Mouse (Mus musculus): ENCODE results near the gene Dbi.

The Dbi gene

DNA sequence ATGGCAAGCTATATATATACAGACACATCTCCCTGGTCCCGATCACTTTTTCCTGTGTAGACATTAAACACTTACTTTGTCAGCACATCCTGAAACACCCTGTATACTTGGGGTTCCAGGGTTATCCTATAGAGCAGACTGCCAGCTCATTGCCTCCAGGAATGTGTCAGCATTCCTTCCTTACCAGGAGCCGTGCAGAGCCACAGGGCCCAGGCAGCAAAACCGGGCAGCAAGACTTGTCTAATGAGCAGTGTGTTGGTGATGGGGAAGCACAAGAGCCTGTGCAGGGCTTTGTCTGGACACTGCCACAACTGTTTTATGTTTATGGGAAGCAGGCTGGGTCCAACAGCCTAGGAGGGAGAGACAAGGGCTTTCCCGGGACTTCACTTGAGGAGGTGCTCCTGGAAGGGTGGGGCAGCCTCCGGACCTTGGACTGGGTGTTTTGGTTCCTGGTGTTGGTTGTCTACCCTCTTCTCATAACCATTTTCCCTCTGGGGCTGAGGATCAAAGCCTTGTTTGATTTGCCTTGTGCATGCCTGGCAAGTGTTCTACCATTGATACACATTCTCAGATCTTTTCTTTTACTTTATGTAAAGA lies 36.9 kb downstream of the Dbi start:
- DNase-seq (ENCODE audit: low spot score): no peak

DNA sequence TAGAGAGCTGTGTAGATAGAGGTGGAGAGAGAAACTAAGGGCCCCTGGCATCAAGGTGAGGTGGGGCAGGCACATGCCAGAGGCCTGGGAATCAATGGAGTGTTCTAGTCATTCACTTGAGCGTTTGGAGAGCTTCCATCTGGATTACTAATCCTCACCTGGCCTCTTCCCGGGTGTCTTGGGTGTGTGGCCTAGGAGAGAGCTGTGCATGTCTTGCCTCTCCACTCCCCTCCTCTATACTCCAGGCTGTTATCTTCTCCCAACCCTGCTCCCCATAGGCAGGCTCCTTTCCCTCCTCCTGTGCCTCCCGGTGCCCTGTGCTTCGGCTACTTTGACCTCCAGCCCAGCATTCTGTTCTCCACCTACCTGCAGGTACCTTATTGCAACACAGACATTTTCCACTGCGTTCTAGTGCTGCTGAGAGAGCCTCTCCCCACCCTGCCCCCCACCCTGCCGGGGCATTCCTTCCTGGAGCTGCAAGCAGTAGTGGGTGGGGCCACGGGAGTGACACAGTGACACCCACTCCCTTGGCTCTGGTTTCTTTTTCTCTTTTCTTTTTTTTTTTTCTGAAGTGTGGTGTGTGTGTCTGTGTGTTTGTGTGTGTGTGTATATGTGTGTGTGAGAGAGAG lies 37.8 kb downstream of the Dbi start:
- DNase-seq (ENCODE audit: low spot score): no peak

DNA sequence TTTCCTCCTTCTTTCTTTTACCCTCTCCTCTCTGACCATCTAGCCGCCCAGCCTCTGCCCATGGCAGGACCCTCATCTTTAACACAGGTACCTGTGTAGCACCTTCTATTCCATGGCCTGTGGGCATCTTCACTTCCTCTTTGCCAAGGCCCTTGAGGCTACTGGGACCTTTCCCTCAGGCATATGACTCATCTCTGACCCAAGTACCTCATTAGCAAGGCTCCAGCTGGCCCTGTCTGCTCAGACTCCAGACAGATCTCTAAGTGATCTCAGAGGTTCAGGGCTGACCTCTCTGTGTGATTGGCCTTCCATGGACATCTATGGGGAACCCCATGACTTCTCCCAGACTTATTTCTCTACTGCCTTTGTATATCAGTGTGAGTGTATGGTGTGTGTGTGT lies 40.2 kb downstream of the Dbi start:
- no peak for DNase-seq (ENCODE audit: low spot score)

DNA sequence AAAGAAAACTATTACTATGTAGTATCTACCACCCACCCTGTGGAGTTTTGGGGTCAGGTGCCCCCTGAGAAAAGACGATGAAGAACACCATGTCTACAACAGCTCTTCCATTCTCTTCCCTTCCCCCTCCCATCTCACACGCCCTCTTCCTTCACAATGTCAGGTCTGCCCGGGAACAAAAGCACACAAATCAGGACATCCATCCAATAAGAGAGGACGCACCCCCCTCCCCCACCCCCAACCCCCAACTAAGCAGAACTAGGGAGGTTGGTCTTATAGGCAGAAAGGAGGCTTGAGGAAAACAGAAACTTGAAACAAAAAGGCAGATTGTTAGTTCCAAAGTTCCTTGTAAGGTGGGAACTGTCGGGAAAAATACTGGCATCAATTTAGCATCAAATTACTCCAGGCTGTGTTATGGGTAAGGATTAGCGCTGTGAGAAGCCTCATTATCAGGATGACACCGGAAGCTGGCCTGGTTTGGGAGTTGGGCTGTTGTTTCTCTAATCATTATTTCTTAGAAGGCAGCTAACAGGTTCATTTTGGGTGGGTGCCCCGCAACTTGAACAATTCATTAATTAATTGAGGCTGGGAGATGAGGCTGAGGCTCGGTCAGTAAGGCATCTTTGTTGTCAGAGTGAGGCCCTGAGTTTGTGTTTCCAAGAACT lies 43.0 kb downstream of the Dbi start:
- DNase-seq (ENCODE audit: low spot score): no peak

DNA sequence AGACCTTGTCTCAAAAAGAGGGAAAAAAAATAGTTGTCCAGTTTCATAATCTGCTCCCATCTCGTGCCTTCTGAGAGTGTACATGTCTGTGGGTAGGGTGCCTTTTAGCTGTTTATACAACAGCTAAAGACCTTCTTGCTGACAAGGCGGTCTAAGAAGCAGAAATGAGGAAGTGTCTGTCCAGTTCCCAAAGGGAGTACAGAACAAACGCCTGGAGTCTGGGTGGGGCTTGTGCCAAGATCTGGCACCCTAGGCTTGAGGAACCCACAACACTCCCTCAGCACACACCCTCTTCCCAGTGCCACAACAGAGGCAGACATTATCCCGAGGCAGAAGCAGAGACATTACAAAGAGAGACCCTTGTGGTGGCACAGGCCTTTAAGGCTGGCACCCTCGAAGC lies 45.4 kb downstream of the Dbi start:
- no peak for DNase-seq (ENCODE audit: low spot score)

DNA sequence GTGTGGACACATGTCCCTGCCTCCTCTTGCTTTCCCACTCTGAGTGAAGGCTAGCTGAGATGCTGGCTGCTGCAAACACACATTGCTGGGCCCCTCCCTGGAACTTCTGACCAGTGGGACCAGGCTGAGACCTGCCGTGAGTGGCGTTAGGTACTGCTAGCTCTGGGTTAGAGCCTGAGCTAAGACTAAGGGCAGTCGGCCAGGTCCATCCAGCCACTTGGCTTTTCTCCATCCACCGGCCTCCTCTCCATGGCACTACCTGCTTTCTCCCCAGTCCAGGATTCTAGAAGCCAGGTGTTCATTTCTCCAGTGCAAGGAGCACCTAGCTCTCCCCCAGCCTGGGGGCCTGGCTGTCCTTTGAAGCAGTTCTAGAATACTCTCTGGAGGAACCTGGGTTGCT lies 45.9 kb downstream of the Dbi start:
- DNase-seq (ENCODE audit: low spot score): no peak

DNA sequence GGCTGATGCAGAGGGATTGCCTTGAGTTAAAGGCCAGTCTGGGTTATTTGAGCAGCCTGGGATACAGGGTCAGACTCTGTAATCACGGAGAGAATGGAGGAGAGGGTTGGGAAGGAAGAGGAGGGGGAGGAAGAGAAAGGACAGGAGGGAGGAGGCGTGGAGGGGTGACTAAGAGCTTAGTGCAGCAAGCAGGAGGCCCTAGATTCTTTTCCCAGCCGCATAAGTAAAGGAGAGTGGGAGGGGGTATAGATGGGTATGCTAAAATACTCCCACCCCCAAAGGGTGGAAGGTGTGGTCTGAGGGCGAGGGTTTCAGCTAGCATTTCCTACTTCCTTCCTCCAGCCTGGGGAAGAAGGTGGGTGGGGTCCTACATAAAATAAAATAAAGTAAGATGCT lies 46.6 kb downstream of the Dbi start:
- DNase-seq (ENCODE audit: low spot score): no peak

DNA sequence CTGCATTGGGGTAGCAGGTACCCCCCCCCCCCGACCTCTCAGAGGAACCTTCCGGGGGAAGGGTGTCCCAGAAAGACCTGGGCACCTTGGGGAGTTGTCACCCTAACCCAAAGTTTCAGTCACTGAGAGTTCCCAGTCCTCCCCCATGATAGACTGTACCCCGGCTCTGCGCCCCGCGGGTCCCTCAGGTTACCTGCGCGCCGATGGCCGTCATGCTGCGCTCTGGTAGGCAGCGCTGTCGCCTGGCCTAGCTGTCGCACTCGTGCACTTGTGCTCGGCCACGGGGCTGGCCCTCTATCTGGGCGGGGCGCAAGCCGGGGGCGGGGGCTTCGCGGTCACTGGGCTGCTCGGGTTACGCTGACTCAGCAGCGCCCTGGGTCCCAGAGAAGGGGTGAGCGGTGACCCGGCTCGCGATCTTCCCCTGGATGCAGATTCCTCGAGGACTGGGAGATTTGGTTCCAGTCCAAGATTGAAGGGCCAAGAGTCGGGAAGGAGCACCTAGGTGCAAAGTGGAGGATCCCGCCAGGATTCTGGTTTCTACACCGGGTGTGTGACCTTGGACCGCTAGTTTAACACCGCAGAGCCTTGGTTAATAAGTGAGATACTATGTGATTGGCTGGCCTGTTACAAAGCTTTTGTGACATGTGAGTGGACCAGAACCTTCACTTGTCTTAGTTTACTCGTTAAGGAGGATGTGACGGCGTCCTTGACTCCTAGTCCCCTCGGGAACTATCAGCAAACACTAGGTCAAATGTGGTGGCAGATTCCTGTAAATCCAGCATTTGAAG lies 47.2 kb downstream of the Dbi start, which contains the start of gene Tmem37:
Tmem37 (minus strand) TSS at position 556 of the 788 bp plus-strand sequence.
- no peak for DNase-seq (ENCODE audit: low spot score)

DNA sequence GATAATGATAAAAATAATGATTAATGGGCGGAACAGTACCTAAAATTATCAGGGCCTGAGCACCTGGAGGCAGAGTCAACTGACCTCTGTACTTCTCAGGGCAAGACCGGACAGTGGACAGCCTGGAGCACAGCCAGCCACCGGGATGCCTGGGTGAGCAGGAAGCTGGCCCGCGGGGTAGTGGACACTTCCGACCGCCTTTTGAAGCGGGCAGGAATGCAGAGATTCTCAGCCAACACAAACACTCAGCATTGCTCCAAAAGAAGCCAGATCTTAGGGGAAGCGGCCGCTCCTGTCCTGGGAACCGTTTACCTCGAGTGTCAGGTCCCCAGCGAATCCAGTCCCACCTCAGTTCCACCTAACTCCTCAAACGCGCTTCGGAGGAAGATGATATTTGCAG lies 48.0 kb downstream of the Dbi start:
- DNase-seq (ENCODE audit: low spot score): no peak

DNA sequence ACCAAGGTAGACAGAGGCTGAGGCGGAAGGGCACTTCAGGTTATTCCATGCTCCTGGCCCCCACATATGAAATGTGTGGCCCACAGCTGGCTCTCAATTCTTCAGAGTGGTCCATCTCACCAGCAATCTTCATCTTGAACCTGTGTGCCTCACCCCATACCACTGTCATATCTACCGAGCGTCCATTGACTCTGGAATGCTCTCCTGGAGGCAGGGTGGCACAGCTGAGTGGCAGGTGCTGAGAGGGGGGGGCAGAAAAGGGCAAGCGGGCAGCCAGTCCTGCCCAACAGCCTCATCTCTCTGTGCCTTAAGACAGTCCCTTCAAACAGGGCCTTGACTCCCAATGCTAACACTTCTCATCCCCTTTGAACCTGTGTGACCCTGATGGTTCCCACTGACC lies 49.7 kb downstream of the Dbi start:
- DNase-seq (ENCODE audit: low spot score): no peak

DNA sequence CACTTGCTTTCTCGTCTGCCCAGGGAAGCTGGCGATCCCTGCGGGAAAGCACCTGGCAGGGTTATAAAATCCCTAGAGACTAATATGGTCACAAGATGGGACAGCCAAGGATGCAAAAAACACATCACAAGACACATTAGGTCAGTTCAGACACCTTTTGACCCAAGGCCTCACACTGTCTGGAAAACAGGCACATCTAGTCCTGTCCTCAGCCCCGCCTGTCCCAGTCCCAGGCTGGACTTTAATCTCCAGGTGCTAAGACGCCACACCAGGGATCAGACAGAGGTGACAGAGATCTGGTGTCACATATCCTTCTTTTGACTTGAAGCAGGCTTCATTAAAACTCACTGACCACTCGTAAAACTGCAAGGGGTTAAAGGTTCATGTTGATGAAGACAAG lies 50.7 kb downstream of the Dbi start:
- no peak for DNase-seq (ENCODE audit: low spot score)

DNA sequence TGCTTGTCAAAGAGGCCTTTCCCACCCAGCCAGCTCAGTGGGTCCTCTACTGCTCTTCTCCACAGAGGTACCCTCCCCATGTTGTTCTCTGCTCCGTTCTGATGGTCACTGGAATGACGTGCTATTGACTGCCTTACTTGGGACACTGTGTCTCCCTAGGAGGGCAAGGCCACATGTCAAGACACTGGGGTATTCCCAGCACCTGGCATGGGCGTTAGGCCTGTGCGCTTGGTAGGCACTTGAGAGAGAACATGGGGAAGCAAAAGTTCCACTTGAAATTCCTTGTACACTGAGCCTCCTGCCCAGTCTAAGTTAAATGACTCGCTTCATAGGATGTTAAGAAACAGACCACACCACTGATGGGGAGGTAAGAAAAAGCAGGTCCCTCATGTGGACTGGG lies 51.8 kb downstream of the Dbi start:
- DNase-seq (ENCODE audit: low spot score): no peak

DNA sequence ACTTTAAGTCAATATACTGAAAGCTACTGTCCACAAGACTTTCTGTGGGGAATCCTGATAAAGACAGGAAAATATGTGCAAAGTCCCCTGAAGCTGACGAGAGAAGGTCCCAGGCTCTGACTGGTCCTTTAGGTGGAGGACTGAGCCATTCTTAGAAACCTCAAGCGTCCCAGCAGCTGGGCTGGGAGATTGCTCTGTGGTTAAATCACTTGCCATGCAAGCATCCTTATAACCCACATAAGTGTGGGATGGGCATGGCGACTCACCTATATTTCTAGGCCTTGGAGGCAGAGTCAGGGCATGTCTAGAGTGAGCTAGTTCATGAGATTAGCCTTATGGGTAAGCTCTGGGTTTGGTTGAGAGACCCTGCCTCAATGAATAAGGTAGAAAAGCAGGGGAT lies 54.3 kb downstream of the Dbi start:
- DNase-seq (ENCODE audit: low spot score): no peak

DNA sequence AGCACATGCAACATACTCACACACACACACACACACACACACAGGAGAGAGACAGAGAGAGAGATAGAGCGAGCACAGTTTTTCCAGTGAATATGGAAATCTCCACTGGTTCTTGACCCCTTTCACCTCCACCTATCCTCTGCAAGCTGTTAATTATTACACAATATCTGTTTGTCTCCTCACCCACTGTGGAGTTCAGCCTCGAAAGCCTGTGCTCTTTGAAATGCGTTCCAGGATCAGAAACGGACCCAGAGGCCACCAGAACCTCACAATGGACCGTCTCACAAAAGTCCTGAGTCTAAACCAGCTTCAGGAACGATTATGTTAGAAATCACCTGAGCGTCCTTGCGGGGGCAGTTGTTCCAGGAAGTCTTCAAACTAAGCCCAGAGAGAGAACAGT lies 54.7 kb downstream of the Dbi start:
- DNase-seq (ENCODE audit: low spot score): no peak

DNA sequence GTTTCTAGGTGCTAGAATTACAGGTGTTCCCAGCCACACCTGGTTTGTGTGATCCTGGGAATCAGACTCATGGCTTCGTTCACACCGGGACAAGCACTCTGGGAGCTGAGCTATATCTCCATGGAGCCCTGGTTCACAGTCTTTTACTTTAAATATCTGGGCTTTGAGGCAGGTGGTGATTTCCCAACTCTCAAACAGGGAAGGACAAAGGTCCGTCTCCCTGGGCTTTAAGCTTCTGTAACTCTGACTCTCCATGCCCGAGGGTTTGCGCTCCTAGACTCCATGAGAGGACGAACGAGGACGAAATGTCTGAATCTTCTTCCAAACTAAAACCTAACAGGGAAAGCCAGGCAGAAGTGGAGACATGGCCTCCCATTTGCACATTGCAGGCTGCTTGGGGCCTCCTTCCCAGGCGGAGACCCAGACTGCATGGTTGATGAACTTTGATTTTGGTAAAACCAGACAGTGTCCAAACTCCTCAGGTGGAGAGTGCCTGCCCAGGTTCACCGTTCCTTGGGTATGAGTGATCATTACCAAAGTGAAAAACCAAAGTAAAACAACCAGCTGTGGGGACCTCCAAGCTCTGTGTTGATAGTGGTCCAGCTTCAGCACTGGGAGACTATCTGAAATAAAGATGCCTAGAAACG lies 56.7 kb downstream of the Dbi start:
- no peak for DNase-seq (ENCODE audit: low spot score)

Measured in layer of hippocampus, adult 9-10 months (tissue).